Mouse (Mus musculus) small intestine, adult 2 months (tissue): ENCODE data around the gene Mdga1.

Source experiments
- CTCF ChIP-seq: fragments of 200-500 bp; IDR thresholded peaks from 2 replicates; pipeline ENCODE4 v1.5.1; 2012; ENCODE audit warnings: low read depth, mild to moderate bottlenecking, control low read depth, inconsistent platforms, low read length, moderate library complexity, mixed read lengths; ENCODE audit not compliant: insufficient replicate concordance, insufficient read length; ENCODE audit errors: extremely low read depth
- POLR2A ChIP-seq: fragments of 200-500 bp; IDR thresholded peaks from 2 replicates; pipeline ENCODE4 v1.6.1; 2012; ENCODE audit warnings: low read depth, mild to moderate bottlenecking, control low read depth, inconsistent platforms, low read length, moderate library complexity

DNA sequence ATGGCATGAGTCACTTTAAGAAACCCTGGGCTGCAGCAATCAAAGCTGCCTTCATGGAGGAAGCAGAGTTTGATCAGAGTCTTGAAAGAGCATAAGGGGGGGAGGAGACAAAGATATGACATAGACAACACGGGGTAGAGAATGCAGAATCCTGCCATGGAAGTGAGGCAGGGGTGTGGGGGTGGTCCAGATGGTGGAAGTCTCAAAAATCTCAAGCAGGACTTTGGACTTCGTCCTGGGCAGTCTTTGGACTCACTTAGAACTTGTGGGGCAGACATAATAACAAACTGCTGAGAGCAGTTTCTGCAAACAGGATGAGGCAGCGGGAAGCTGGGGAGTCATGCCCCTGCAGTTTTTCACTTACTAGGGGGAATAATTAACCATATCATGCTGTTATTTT is 166.3 kb downstream of the Mdga1 start:
- TF ChIP-seq CTCF, result no peak
- no peak for TF ChIP-seq POLR2A
